Mouse (Mus musculus): ENCODE results near the gene Bud23.
A peak's percentile ranks its signal among the peaks of the same experiment; 100 is the strongest.
"Not testable (repeated sequence)": the region's sequence is repeated elsewhere in the genome, so short reads cannot be mapped to it uniquely, and the experiment has no call there.

Gene Bud23

GRCm38 (mm10) chr5:135072720-135073119, 8.0 kb upstream of the Bud23 start:
- no peak for DNase-seq (ENCODE audit: extremely low spot score, low read depth, low spot score)

GRCm38 (mm10) chr5:135072061-135072460, 7.3 kb upstream of the Bud23 start:
- DNase-seq (ENCODE audit: extremely low spot score, low read depth, low spot score), result no peak

DNA sequence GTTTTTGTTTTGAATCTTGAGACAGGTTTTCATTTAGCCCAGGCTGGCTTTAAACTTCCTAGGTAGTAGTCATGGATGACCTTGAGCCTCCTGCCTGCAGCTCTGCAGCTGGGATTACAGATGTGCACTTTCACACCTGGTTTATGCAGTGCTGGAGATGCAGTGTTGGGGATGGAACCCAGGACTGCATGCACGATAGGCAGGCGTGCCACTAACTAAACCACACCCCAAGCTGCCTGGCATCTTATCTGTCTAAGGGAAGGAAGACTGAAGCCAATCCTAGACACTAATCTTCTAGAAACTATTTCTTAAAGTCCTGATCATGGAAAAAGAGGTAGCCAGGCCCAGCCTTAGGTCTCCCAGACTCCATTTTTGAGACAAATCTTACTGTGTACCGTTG, 5.7 kb upstream of the Bud23 start:
- DNase-seq (ENCODE audit: extremely low spot score, low read depth, low spot score), result no peak

DNA sequence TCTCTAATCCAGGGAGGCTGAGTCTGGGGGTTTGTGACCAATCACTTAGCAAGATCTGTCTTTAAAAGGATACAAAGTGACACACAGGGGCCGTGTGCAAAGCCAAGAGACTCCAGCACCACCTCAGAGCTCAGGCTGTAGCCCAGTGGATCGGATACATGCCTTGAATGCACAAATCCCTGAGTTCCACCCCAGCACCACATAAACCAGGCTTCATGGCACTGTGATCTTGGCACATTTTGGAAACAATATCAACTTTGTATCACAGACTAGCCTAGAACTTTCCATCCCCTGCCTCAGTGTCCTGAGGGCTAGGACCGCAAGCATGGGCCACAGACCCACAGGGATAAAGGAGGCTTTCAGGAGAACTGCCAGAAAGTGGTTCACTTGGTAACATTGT, 1.2 kb upstream of the Bud23 start:
- no peak for DNase-seq (ENCODE audit: extremely low spot score, low read depth, low spot score)

- DNase-seq (ENCODE audit: extremely low spot score, low read depth, low spot score), result no peak
Measured at GRCm38 (mm10) chr5:135064382-135064766, 385 bp downstream of the Bud23 start.

GRCm38 (mm10) chr5:135063629-135064381, 954 bp downstream of the Bud23 start, which contains the start of gene Dnajc30:
Dnajc30 (plus strand) TSS chr5:135064202.
- peak; percentile 90 for DNase-seq (ENCODE audit: extremely low spot score, low read depth, low spot score)

GRCm38 (mm10) chr5:135053356-135053755, 11.4 kb downstream of the Bud23 start:
- DNase-seq (ENCODE audit: extremely low spot score, low read depth, low spot score), result no peak

DNA sequence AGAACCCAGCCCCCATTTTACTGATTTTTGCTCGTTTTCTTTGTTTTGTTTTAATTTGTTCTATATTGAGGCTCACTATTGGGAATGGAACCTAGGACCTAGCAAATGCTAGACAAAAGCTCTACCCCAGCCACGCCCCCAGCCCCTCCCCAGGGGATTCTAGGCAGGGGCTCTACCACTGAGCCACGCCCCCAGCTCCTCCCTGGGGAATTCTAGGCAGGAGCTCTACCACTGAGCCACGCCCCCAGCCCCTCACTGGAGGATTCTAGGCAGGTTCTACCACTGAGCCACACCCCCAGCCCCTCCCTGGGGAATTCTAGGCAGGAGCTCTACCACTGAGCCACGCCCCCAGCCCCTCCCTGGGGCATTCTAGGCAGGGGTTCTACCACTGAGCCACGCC, 15.5 kb downstream of the Bud23 start:
- not testable (repeated sequence) for DNase-seq (ENCODE audit: extremely low spot score, low read depth, low spot score)

- DNase-seq (ENCODE audit: extremely low spot score, low read depth, low spot score), result no peak
Measured at GRCm38 (mm10) chr5:135048539-135048938, 16.2 kb downstream of the Bud23 start.

GRCm38 (mm10) chr5:135044575-135044974, 20.2 kb downstream of the Bud23 start:
- no peak for DNase-seq (ENCODE audit: extremely low spot score, low read depth, low spot score)

DNA sequence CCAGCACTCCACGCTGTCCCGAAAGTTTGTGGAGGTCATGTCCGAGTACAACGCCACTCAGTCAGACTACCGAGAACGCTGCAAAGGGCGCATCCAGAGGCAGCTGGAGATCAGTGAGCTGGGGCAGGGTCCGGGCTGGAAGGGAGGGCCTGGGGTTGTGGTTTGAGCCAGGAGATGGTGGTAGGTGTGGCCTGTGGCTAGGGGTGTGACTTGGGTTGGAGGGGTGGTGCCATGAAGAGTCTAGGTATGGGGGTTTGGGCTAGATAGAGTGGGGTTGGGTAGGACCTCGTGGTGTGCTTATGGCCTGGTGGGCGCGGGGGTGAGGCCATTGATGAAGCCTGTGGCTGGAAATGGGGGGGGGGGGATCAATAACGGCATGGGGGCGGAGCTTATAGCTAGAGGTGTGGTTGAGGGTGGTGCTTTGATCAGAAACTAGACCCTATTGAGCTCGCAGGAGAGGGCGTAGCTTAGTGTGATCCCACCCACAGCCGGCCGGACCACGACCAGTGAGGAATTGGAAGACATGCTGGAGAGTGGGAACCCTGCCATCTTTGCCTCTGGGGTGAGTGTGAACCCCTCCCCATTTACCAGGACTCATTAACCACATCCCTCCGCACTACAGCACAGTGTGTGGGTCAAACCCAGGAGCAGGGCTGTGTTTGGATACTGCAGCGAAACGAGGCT, 22.5 kb downstream of the Bud23 start:
- no peak for DNase-seq (ENCODE audit: extremely low spot score, low read depth, low spot score)

DNA sequence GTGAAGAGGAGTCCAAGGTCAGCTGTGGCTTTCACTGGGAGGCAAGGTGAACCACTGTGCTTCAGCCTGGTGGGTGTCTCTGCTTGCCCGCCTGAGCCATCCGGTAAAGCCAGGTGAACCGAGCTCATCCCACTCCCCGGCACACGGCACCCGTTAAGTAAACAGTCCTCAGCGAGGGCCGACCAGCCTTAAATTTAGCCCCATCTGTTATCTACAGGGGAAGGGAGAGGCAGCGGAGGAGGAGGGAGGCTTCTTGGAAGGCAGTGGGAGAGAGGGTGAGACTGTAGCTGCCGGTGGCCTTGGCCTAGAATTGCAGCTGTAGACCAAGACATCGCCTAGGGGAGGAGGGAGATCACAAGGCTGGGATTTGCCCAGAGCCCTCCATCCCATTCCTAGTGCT, 24.0 kb downstream of the Bud23 start:
- DNase-seq (ENCODE audit: extremely low spot score, low read depth, low spot score), result no peak

DNA sequence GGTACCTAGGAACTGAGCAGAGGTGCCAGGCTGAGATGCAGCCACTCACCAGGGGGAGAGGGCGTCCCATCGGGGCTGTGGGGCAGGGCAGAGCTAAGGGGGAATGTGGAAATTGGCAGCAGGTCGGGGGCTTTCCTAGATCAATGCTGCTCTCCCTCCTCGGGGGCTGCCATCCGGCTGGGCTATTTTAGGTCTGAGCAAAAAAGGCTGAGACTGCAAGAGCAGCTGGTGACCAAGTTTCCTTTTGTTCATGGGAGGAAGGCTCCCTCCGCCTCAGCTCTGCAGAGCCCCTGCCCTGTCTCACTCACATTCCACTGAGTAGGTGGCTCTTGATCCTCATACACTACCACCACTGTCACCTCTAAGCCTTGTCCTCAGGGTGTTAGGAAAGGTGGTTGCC, 24.7 kb downstream of the Bud23 start:
- DNase-seq (ENCODE audit: extremely low spot score, low read depth, low spot score), result no peak

- no peak for DNase-seq (ENCODE audit: extremely low spot score, low read depth, low spot score)
Measured at GRCm38 (mm10) chr5:135039541-135039940, 25.2 kb downstream of the Bud23 start.

- no peak for DNase-seq (ENCODE audit: extremely low spot score, low read depth, low spot score)
Measured at GRCm38 (mm10) chr5:135037946-135038345, 26.8 kb downstream of the Bud23 start.

GRCm38 (mm10) chr5:135035608-135036359, 29.0 kb downstream of the Bud23 start:
- DNase-seq (ENCODE audit: extremely low spot score, low read depth, low spot score), result no peak

DNA sequence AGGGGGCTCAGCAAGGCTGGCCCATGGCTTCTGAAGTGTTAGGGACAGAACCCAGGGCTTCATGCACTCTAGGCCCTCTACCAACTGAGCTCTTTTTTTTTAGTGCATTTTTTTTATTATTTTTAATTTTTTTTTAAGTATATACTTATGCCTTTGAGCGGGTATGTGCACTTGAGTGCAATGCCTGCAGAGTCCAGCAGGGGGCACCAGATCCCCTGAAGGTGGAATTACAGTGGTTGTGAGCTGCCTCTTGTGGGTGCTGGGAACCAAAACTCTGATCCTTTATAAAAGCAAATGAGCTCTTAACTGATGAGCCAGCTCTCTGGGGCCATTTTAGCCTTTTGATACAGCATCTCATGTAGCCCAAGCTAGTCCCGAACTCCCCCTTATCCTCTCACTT, 30.2 kb downstream of the Bud23 start:
- DNase-seq (ENCODE audit: extremely low spot score, low read depth, low spot score), result no peak

DNA sequence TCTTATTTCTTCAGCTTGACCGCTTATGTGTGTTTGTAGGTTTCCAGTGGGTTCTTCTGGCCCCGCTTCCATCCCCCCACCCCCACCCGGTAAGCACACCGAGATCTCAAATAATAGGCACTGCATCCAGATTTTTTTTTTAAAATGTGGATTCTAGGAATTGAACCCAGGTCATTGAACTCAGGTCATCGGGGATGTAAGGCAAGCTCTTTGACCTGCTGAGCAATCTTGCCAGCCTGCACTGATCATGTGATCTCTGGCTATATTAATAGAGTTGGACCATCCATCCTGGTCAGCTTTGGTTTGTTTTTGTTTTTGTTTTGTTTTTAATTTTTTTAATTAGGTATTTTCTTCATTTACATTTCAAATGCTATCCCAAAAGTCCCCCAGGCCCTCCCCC, 32.2 kb downstream of the Bud23 start:
- no peak for DNase-seq (ENCODE audit: extremely low spot score, low read depth, low spot score)

GRCm38 (mm10) chr5:135029007-135029854, 35.5 kb downstream of the Bud23 start:
- no peak for DNase-seq (ENCODE audit: extremely low spot score, low read depth, low spot score)

DNA sequence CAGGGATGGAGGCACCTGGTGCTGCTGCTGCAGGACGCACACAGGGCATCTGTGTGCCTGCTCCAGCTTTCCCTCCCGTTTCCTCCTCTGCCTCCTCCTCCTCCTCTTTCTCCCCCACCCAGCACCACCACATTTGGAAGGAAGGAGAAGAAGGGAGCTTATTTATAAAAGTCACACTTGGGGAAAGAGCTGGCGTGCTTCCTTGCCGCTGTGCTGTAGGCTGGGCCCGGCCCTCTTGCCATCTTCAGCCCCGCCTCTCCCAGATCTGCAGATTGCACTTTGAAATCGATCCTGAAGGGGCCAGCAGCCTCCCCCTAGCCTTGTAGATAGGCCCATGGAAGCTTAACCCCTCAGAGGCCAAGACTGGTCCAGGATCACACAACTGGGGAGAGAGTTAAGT, 38.9 kb downstream of the Bud23 start:
- no peak for DNase-seq (ENCODE audit: extremely low spot score, low read depth, low spot score)

DNA sequence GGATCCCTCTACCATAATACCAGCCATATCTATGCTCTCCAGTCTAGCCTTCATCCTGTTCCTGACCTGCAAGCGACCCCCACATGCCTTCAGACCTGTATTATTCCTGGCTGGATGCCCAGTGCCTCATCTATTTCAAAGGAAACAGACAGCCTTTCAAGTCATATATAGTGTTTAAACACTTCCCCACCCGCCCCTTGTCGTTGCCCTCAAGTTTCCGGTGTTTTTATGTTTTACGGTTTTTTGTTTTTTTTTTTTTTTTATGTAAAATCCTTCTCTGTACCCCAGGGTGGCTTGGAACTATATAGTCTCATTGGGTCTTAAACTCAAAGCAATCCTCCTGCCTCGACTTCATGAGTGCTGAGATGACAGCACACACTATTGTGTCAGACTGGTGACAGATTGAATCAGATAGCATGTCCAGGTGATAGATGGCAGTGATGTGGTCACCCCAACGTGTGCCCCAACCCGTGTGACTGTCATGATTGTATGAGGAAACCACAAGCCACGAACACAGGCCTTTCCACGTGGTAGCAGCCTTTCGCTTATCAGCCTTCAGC, 40.0 kb downstream of the Bud23 start:
- no peak for DNase-seq (ENCODE audit: extremely low spot score, low read depth, low spot score)

Measured in hindlimb bud, embryonic 11.5 days (tissue).